Mouse (Mus musculus): Measurements from ENCODE around the gene Hist1h3d. TPM values are rescaled to one million over a fixed set of nuclear protein-coding genes. Genes with fewer than 3 reads are reported as not detected.

Hist1h3d gene
- polyA plus RNA-seq, 1 experiment from 2014 or later, result not detected

Other genes starting within 250 kb of the Hist1h3d start
- gene Zfp322a, start 206.6 kb upstream of the Hist1h3d start, polyA plus RNA-seq (2015; fragmentation: Illumina TruSeq; extraction: RNeasy Lipid Tissue Mini Kit (QIAGEN cat#74804); ENCODE audit: insufficient read depth, low read depth, low replicate concordance), result 3.7 TPM
- 1.1 TPM for gene Abt1, start 151.9 kb upstream of the Hist1h3d start, polyA plus RNA-seq (2015; fragmentation: Illumina TruSeq; extraction: RNeasy Lipid Tissue Mini Kit (QIAGEN cat#74804); ENCODE audit: insufficient read depth, low read depth, low replicate concordance)
- not detected for gene Btn1a1, start 109.9 kb upstream of the Hist1h3d start, polyA plus RNA-seq (2015; fragmentation: Illumina TruSeq; extraction: RNeasy Lipid Tissue Mini Kit (QIAGEN cat#74804); ENCODE audit: insufficient read depth, low read depth, low replicate concordance)
- gene Btn2a2, start 86.9 kb upstream of the Hist1h3d start, polyA plus RNA-seq (2015; fragmentation: Illumina TruSeq; extraction: RNeasy Lipid Tissue Mini Kit (QIAGEN cat#74804); ENCODE audit: insufficient read depth, low read depth, low replicate concordance), result not detected
- gene Hist1h4h, start 44.7 kb upstream of the Hist1h3d start, polyA plus RNA-seq (2015; fragmentation: Illumina TruSeq; extraction: RNeasy Lipid Tissue Mini Kit (QIAGEN cat#74804); ENCODE audit: insufficient read depth, low read depth, low replicate concordance), result 9.1 TPM
- not detected for gene Hist1h2af, start 41.9 kb upstream of the Hist1h3d start, polyA plus RNA-seq (2015; fragmentation: Illumina TruSeq; extraction: RNeasy Lipid Tissue Mini Kit (QIAGEN cat#74804); ENCODE audit: insufficient read depth, low read depth, low replicate concordance)
- gene Hist1h3g, start 40.3 kb upstream of the Hist1h3d start, polyA plus RNA-seq (2015; fragmentation: Illumina TruSeq; extraction: RNeasy Lipid Tissue Mini Kit (QIAGEN cat#74804); ENCODE audit: insufficient read depth, low read depth, low replicate concordance), result not detected
- not detected for gene Hist1h2bh, start 32.4 kb upstream of the Hist1h3d start, polyA plus RNA-seq (2015; fragmentation: Illumina TruSeq; extraction: RNeasy Lipid Tissue Mini Kit (QIAGEN cat#74804); ENCODE audit: insufficient read depth, low read depth, low replicate concordance)
- gene Hist1h3f, start 31.7 kb upstream of the Hist1h3d start, polyA plus RNA-seq (2015; fragmentation: Illumina TruSeq; extraction: RNeasy Lipid Tissue Mini Kit (QIAGEN cat#74804); ENCODE audit: insufficient read depth, low read depth, low replicate concordance), result not detected
- gene Hist1h4f, start 24.1 kb upstream of the Hist1h3d start, polyA plus RNA-seq (2015; fragmentation: Illumina TruSeq; extraction: RNeasy Lipid Tissue Mini Kit (QIAGEN cat#74804); ENCODE audit: insufficient read depth, low read depth, low replicate concordance), result not detected
- 0.48 TPM for gene Hist1h1d, start 22.5 kb upstream of the Hist1h3d start, polyA plus RNA-seq (2015; fragmentation: Illumina TruSeq; extraction: RNeasy Lipid Tissue Mini Kit (QIAGEN cat#74804); ENCODE audit: insufficient read depth, low read depth, low replicate concordance)
- not detected for gene Hist1h3e, start 13.4 kb upstream of the Hist1h3d start, polyA plus RNA-seq (2015; fragmentation: Illumina TruSeq; extraction: RNeasy Lipid Tissue Mini Kit (QIAGEN cat#74804); ENCODE audit: insufficient read depth, low read depth, low replicate concordance)
- not detected for gene Hist1h2ae, start 4.5 kb upstream of the Hist1h3d start, polyA plus RNA-seq (2015; fragmentation: Illumina TruSeq; extraction: RNeasy Lipid Tissue Mini Kit (QIAGEN cat#74804); ENCODE audit: insufficient read depth, low read depth, low replicate concordance)
- not detected for gene Hist1h2bg, start 4.4 kb upstream of the Hist1h3d start, polyA plus RNA-seq (2015; fragmentation: Illumina TruSeq; extraction: RNeasy Lipid Tissue Mini Kit (QIAGEN cat#74804); ENCODE audit: insufficient read depth, low read depth, low replicate concordance)
- gene Hist1h2bf, start 1.6 kb upstream of the Hist1h3d start, polyA plus RNA-seq (2015; fragmentation: Illumina TruSeq; extraction: RNeasy Lipid Tissue Mini Kit (QIAGEN cat#74804); ENCODE audit: insufficient read depth, low read depth, low replicate concordance), result not detected
- gene Hist1h2ad, start 1.4 kb upstream of the Hist1h3d start, polyA plus RNA-seq (2015; fragmentation: Illumina TruSeq; extraction: RNeasy Lipid Tissue Mini Kit (QIAGEN cat#74804); ENCODE audit: insufficient read depth, low read depth, low replicate concordance), result not detected
- gene Hist1h4d, start 5.8 kb downstream of the Hist1h3d start, polyA plus RNA-seq (2015; fragmentation: Illumina TruSeq; extraction: RNeasy Lipid Tissue Mini Kit (QIAGEN cat#74804); ENCODE audit: insufficient read depth, low read depth, low replicate concordance), result not detected
- 1.9 TPM for gene Hist1h2be, start 45.4 kb downstream of the Hist1h3d start, polyA plus RNA-seq (2015; fragmentation: Illumina TruSeq; extraction: RNeasy Lipid Tissue Mini Kit (QIAGEN cat#74804); ENCODE audit: insufficient read depth, low read depth, low replicate concordance)
- gene Hist1h1e, start 46.8 kb downstream of the Hist1h3d start, polyA plus RNA-seq (2015; fragmentation: Illumina TruSeq; extraction: RNeasy Lipid Tissue Mini Kit (QIAGEN cat#74804); ENCODE audit: insufficient read depth, low read depth, low replicate concordance), result 0.70 TPM
- 0.33 TPM for gene Hist1h2ac, start 108.2 kb downstream of the Hist1h3d start, polyA plus RNA-seq (2015; fragmentation: Illumina TruSeq; extraction: RNeasy Lipid Tissue Mini Kit (QIAGEN cat#74804); ENCODE audit: insufficient read depth, low read depth, low replicate concordance)
- 37.3 TPM for gene Hist1h2bc, start 108.4 kb downstream of the Hist1h3d start, polyA plus RNA-seq (2015; fragmentation: Illumina TruSeq; extraction: RNeasy Lipid Tissue Mini Kit (QIAGEN cat#74804); ENCODE audit: insufficient read depth, low read depth, low replicate concordance)
- not detected for gene Hist1h1t, start 120.1 kb downstream of the Hist1h3d start, polyA plus RNA-seq (2015; fragmentation: Illumina TruSeq; extraction: RNeasy Lipid Tissue Mini Kit (QIAGEN cat#74804); ENCODE audit: insufficient read depth, low read depth, low replicate concordance)
- 2.0 TPM for gene Hist1h4c, start 122.7 kb downstream of the Hist1h3d start, polyA plus RNA-seq (2015; fragmentation: Illumina TruSeq; extraction: RNeasy Lipid Tissue Mini Kit (QIAGEN cat#74804); ENCODE audit: insufficient read depth, low read depth, low replicate concordance)
- gene Hfe, start 135.1 kb downstream of the Hist1h3d start, polyA plus RNA-seq (2015; fragmentation: Illumina TruSeq; extraction: RNeasy Lipid Tissue Mini Kit (QIAGEN cat#74804); ENCODE audit: insufficient read depth, low read depth, low replicate concordance), result 11.9 TPM
- gene Hist1h1c, start 163.0 kb downstream of the Hist1h3d start, polyA plus RNA-seq (2015; fragmentation: Illumina TruSeq; extraction: RNeasy Lipid Tissue Mini Kit (QIAGEN cat#74804); ENCODE audit: insufficient read depth, low read depth, low replicate concordance), result 18.7 TPM
- not detected for gene Hist1h3c, start 169.8 kb downstream of the Hist1h3d start, polyA plus RNA-seq (2015; fragmentation: Illumina TruSeq; extraction: RNeasy Lipid Tissue Mini Kit (QIAGEN cat#74804); ENCODE audit: insufficient read depth, low read depth, low replicate concordance)
- gene Hist1h2bb, start 171.0 kb downstream of the Hist1h3d start, polyA plus RNA-seq (2015; fragmentation: Illumina TruSeq; extraction: RNeasy Lipid Tissue Mini Kit (QIAGEN cat#74804); ENCODE audit: insufficient read depth, low read depth, low replicate concordance), result not detected
- gene Hist1h2ab, start 175.4 kb downstream of the Hist1h3d start, polyA plus RNA-seq (2015; fragmentation: Illumina TruSeq; extraction: RNeasy Lipid Tissue Mini Kit (QIAGEN cat#74804); ENCODE audit: insufficient read depth, low read depth, low replicate concordance), result not detected
- gene Hist1h3b, start 176.5 kb downstream of the Hist1h3d start, polyA plus RNA-seq (2015; fragmentation: Illumina TruSeq; extraction: RNeasy Lipid Tissue Mini Kit (QIAGEN cat#74804); ENCODE audit: insufficient read depth, low read depth, low replicate concordance), result not detected
- not detected for gene Hist1h4b, start 181.2 kb downstream of the Hist1h3d start, polyA plus RNA-seq (2015; fragmentation: Illumina TruSeq; extraction: RNeasy Lipid Tissue Mini Kit (QIAGEN cat#74804); ENCODE audit: insufficient read depth, low read depth, low replicate concordance)
- gene Hist1h4a, start 185.5 kb downstream of the Hist1h3d start, polyA plus RNA-seq (2015; fragmentation: Illumina TruSeq; extraction: RNeasy Lipid Tissue Mini Kit (QIAGEN cat#74804); ENCODE audit: insufficient read depth, low read depth, low replicate concordance), result not detected
- not detected for gene Hist1h3a, start 186.6 kb downstream of the Hist1h3d start, polyA plus RNA-seq (2015; fragmentation: Illumina TruSeq; extraction: RNeasy Lipid Tissue Mini Kit (QIAGEN cat#74804); ENCODE audit: insufficient read depth, low read depth, low replicate concordance)
- not detected for gene Hist1h1a, start 187.9 kb downstream of the Hist1h3d start, polyA plus RNA-seq (2015; fragmentation: Illumina TruSeq; extraction: RNeasy Lipid Tissue Mini Kit (QIAGEN cat#74804); ENCODE audit: insufficient read depth, low read depth, low replicate concordance)
- not detected for gene Trim38, start 194.2 kb downstream of the Hist1h3d start, polyA plus RNA-seq (2015; fragmentation: Illumina TruSeq; extraction: RNeasy Lipid Tissue Mini Kit (QIAGEN cat#74804); ENCODE audit: insufficient read depth, low read depth, low replicate concordance)
- gene Slc17a2, start 231.2 kb downstream of the Hist1h3d start, polyA plus RNA-seq (2015; fragmentation: Illumina TruSeq; extraction: RNeasy Lipid Tissue Mini Kit (QIAGEN cat#74804); ENCODE audit: insufficient read depth, low read depth, low replicate concordance), result not detected